Mouse (Mus musculus) natural killer cell, adult 2 months (primary cell): Measurements from ENCODE around the gene Sox15.

Source experiments
- DNase-seq, 2 experiments: peaks; one replicate each; pipeline ENCODE4 v3.0.0; 2022; ENCODE audit warnings: low spot score in 2 of 2

Sox15 gene

DNA sequence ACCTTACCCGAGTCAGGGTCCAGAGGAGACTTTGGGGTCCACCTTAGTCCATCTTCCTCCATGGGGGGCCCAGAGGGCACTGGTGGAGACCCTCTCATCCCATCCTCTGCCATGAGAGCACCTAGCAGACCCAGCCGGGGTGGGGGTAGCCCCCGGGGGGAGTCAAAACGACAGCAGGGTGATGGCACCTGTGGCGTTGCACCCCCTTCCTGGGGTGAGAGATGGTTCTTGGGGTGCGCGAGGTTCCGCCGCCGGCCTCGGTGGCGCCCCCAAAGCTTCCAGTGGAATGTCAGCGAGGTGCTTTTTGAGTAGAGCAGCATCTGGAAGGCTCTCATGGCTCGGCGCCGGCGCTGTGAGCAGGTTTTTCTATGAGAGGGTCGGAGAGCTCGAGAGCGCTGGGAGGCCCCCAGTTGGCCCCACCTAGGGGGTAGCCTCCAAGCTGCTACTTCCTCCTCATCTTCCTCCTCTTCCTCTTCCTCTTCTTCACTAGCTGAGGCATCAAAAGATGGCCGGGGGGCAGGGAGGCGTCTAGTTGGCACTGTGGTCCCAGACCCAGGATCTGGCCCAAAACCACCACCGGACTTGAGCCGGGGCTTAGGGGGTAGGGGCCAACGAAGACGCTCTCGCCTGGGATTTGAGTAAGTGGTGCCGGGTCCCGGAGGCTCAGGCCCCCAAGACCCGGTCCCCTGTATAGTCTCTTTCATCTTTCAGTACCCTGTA, 25.2 kb downstream of the Sox15 start:
- no peak for DNase-seq

DNA sequence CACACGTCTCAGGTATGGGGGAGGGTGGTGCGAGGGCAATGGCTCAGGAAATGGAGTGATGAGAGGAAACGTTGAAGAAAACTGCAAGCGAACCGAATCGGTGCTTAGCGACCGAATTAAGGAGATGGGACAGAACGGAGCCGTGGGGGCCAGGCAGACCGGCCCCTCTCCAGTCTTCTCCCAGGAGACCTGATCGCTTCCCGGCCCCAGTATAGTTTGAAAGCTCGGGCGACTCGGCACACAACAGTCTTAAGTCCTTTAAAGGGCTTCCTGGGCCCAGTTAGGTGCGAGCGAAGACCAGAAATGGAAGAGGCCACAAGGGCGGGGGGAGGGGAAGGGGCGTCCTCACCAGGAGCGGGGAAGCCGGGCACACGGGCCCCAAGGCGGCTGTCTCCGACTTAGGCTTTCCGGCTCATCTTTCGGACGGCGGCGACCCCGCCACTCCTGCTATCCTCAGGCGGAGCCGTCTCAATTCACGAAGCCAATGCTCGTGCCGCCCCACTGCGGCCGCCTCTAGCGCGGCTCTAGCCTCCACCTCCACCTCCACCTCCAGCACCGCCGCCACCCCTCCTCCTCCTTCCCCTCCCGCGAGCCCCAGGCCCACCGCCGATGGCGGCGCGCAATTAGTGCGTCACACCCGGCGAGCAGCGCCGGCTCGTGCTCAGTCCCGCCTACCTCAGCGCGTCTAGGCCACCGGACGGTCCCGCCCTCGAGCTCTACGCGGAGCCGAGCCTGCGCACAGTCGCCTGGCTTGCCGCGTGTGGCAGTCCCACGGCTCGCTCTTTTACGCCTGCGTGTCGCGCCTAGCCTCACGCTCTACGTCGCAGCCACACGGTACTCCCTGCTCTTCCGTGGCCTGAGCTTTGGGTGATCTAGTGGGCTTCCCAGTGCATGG, 26.4 kb downstream of the Sox15 start, which contains the start of gene Senp3:
Gene Senp3 (minus strand): TSS at position 771 of the 895 bp plus-strand sequence.
- DNase-seq = peak; percentile 94 to 96

DNA sequence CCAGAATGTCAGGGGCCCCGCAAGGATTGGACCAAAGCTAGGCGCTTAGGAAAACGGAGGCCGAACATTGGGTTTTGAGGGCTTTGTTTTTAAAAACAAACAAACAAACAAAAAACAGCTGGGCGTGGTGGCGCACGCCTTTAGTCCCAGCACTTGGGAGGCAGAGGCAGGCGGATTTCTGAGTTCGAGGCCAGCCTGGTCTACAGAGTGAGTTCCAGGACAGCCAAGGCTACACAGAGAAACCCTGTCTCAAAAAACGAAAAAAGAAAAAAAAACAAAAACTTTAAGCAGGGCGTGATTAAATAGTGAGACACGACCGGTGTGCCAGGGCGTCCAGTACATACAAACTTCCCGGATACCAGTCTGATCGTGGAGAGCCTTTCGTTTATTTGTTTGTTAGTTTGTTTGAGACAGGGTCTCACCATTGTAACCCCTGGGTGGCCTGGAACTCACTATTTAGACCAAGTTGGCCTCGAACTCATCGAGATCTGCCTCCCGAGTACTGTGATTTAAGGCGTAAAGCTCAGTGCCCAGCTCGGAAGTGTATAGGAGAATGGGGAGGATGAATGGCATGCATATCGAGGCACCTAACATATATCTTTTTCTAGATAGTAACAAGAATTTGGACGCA, 27.2 kb downstream of the Sox15 start:
- DNase-seq = no peak

GRCm38 (mm10) chr11:69682840-69683533, 27.9 kb downstream of the Sox15 start:
- DNase-seq = peak; percentile 79 to 87

DNA sequence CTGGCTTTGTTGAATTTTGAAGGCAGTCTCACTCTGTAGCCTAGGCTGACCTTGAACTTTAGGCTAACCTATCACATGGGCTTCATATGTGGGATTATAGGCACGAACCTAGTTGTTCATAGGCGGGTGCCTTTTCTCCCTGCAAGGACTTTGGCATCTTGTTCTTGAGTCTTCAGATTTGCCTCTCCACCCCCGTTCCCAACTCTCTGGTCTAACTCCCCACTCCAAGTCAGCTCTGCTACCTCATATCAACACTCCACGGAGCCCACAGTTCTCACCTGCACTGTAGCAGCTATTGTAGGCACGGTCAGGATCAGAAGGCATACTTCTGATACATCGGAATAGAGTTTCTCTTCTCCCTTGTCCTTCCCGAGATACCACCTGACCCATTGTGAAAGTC, 28.5 kb downstream of the Sox15 start:
- DNase-seq = no peak

GRCm38 (mm10) chr11:69684128-69684745, 29.1 kb downstream of the Sox15 start:
- no peak for DNase-seq

DNA sequence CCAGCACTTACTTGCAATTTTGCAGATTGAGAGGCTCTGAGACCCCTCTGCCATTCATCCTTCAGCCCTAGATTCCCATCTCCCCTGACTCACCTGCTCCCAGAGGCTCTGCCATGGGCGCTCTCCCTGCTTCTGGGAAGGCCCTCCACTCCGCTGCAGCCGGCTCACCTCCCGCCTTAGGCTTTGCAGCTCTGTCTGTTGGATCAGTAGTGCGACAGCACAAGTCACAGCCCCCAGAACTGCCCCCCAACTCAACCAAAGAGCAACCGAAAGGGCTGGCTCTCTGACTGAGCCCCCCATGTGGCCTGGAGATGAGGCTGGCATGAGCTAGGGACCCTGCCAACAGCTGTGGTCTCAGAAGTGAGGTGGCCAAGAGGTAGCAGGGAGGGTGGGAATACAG, 29.8 kb downstream of the Sox15 start:
- DNase-seq = no peak

DNA sequence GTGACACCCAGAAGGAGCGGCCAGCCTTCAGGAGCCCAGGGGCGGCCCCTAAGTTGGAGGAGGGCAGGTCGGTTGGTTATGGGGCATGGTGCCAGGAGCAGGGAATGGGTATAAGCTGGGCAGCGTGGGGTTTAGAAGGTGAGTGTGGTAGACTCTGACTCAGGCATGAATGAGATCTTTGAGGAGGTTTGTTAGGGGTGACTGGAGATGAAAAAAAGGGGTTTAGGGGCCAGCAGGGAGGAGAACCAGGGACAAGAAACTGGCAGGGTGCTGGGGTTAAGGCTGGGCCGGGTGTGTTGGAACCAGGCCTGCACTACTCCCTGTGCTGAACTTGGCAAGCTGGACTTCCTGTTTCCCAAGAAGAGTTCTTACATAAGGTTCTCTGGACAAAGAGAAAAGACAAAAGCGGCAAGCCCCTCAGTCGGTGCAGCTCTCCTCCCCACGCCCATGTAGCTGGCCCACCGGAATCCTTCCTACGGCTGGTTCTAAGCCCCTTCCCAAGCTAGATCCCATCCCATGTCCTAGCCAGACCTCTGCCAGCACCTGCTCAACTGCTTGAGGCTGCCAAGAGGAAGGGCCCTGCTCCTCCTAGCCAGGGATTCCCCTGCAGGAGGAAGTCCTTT, 30.5 kb downstream of the Sox15 start, which contains the start of gene Tnfsf13:
Gene Tnfsf13 (minus strand): TSS at position 259 of the 623 bp plus-strand sequence.
- no peak for DNase-seq

DNA sequence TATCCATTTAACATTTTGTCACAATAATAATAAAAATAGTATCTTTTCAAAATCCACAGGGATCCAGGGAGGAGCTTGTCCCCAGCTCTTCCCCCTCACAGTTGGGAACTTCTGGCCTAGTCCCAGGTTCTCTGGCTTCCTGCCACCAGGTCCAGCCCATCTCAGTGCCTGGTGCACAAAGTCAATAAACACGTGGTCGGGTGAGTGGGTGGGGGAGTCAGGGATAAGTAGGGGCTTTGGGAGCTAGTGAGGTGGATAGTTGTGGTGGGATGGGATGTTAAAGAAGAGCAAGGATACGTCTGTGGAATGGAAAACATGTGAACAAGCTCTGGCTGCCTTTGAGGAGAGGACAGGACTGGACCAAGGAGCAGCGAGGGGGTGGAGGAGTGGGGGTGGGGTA, 31.3 kb downstream of the Sox15 start:
- DNase-seq = no peak

DNA sequence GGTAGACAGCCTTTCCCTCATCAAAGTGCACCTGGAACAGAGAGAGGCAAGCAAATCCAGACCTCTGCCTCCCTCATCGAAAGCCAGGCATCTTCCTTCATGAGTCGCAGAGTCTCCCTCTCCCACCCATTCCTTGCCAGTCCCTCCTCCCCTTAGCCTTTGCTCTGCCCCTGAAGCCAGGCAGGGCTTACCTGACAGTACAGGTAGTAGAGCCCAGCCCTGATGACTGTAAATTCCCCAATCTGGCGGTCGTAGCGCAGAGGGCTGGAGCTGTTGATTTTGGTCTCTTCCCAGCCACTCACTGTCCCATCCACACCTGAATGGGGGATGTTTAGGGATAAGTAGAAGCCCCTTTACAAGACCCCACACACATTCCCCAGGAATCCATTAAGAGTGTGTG, 31.9 kb downstream of the Sox15 start:
- DNase-seq = no peak

DNA sequence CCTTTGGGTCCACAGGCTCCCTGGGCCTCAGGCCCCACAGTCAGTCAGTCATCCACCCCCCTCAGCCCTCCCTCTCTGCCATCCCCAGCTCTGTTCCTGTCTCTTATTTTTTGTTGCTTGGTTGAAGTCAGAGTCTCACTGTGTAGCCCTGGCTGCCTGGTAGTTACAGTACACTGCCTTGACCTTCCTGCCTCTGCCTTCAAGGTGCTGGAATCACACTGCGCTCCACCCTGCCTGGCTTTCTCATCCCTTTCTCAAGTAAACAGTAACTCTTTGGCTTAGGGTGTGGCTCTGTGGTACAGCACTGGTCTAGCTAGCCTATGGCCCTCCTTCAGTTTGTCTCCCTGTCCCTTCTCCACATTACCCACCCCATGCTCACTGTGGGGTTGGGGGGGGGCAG, 34.8 kb downstream of the Sox15 start:
- DNase-seq = no peak

GRCm38 (mm10) chr11:69692196-69692811, 37.2 kb downstream of the Sox15 start:
- DNase-seq = peak; percentile 33 to 60

DNA sequence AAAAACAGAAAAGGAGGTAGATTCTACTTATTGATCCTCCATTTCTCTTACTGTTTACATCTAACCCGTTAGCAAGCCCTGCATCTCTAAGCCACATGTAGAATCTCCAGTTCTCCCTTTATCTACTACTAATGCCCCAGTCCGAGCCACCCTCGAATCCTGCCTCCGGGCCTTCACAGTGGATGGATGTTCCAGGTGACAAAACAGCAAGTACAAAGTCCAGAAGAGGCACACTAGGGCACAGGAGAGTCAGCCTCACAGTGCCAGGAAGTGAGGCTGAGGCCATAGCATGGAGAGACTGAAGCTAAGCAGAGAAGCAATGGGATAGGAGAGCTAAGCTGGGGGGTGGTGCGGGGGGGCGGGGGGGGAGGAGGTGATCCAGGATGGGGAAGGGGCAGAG, 37.7 kb downstream of the Sox15 start:
- no peak for DNase-seq

DNA sequence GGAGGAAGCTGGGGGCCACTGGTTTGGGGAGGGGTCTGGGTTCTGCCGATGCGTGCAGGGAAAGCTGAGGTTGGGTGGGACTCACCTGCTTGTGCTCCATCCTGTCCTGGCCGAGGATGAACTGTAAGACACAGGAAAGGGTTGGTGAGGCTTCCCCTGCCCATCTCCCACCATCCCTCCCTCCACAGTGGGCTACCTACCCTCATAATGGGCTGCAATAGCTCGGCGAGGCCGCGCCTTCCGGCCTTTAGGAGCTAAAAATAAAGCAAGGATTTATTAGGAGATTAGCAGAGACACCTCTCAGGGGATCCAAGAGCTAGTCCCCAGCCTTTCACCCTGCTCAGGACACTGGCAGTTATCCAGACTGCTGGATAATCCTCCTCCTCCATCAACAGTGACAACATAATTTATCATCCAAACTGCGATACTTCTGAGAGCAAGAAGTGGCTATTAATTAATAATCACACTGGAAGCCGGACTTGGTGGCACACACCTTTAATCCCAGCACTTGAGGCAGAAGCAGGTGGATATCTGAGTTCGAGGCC, 38.4 kb downstream of the Sox15 start:
- no peak for DNase-seq

DNA sequence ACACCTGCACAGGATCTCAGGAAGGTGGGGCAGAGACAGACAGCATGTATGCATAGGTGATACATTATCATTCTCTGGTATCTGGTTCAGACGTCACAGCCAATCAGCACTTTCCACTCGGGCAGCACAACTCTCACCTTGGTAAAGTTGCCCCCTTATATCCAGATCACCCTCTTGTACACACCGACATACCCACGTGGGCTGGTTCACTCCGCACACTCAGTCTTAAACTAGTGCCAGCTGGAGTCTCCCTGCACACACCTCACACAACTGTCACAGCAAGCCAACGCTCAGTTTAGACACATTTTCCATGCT, 39.9 kb downstream of the Sox15 start:
- no peak for DNase-seq

- DNase-seq = peak; percentile 63 to 79
Observed at GRCm38 (mm10) chr11:69695361-69696181, 40.5 kb downstream of the Sox15 start, which contains the start of the genes Tnfsf12 and Tnfsfm13. Tnfsf12 (minus strand) TSS chr11:69695849. Tnfsfm13 (minus strand) TSS chr11:69696098.

DNA sequence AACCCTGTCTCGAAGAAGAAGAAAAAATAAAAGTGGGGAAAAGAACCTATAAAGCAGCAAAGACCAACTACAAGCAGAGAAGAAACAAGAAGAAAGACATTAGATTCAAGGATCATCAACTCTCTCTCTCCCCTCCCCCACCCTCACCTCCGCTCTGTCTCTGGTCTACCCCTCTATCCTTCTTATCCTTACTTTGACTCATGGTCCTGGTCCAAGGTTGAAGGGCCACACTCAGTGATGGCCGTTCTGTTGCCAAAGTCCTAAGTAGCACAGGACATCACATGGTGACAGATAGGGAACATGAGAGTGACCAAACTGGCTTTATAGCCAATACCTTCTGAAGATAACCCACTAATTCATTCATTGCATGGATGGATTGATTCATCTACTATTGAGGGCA, 42.3 kb downstream of the Sox15 start:
- no peak for DNase-seq

- no peak for DNase-seq
Observed at GRCm38 (mm10) chr11:69698574-69698973, 43.5 kb downstream of the Sox15 start.

GRCm38 (mm10) chr11:69699595-69699994, 44.5 kb downstream of the Sox15 start:
- DNase-seq = no peak
